Mouse (Mus musculus) brain, embryonic 14.5 days (tissue): ENCODE measurements at regions not wholly inside any gene's neighbourhood (a gene's known extent, or its start where the extent isn't known, plus 50 kb on each side); places are given as distances from the start of the nearest gene placed in this dataset.

Experiments
- CTCF ChIP-seq: fragments of 200-500 bp; IDR thresholded peaks from 2 replicates; pipeline ENCODE4 v1.5.1; 2012; ENCODE audit warnings: inconsistent platforms, mild to moderate bottlenecking, moderate library complexity, borderline replicate concordance; ENCODE audit not compliant: insufficient read depth, insufficient read length; ENCODE audit errors: extremely low read depth
- POLR2A ChIP-seq: fragments of 200-500 bp; IDR thresholded peaks from 2 replicates; pipeline ENCODE4 v1.6.1; 2012; ENCODE audit warnings: mild to moderate bottlenecking, inconsistent platforms, borderline replicate concordance; ENCODE audit not compliant: poor library complexity, insufficient read depth, insufficient read length, severe bottlenecking; ENCODE audit errors: extremely low read depth

DNA sequence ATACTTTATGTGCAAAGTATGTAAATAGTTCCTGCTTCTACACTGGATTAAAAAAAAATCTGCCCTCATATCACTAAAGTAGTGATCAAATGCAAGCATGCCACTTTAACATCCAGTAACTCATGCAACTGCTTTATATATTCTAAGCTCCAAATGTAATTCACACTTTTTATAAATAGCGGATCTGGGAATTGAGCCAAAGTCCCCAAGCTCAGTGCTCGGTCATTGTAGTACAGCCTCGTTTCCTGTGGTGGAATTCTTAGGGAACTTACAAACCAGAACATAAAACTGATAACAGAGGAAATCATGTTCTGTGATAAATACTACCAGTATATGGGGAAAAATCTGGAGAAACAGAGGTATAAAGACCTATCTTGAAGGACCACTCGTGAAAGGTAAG lies 690.1 kb upstream of the Tmpo start:
- TF ChIP-seq CTCF (no peak), POLR2A (no peak)
